Mouse (Mus musculus) ovary, postnatal 36 days (tissue): ENCODE measurements around the gene Steap1.

Source experiments
- DNase-seq: peaks from one replicate; pipeline ENCODE4 v3.0.0; 2022; ENCODE audit warnings: low spot score, mixed read lengths

Steap1 gene

DNA sequence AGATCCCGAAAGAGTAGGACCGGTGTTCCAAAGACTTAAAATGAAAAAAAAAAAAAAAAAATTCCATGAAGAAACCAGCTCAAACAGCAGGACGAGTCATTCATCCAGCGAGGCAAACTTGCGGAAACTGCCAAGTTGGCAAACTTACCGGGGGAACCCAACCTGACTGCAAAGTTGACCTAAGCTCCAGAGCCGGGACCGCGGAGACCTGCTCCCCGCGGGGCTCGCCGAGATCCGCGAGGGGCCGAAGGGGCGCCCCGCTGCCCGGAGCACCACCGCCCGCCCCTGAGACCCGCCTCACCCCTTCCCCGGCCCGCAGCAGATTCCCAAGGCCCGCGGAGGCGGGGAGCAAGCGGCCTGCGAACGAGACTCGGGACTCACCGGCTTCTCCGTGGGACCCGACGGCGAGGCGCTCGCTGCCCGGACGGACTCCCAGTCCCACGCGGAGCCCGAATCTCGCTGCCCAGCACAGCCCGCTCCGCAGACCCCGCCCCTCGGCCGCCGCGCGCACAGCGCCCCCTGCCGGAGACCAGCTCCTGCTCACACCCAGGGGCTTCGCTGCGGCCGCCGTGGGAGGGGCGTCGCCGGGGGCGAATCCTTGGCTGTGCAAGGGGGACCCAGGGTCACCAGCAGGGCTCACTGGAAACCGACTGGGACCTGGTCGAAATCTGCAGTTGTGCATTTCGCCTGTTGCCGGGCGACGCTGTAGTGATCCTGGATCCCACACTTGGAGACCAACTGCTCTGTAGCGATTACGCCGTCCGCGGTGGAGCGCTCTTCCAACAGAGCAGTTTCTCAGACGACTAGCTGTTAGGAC, at the start of gene Steap1:
Gene Steap1, minus strand, starts transcription at position 461 of the 817 bp plus-strand sequence.
- peak; percentile 93 for DNase-seq

DNA sequence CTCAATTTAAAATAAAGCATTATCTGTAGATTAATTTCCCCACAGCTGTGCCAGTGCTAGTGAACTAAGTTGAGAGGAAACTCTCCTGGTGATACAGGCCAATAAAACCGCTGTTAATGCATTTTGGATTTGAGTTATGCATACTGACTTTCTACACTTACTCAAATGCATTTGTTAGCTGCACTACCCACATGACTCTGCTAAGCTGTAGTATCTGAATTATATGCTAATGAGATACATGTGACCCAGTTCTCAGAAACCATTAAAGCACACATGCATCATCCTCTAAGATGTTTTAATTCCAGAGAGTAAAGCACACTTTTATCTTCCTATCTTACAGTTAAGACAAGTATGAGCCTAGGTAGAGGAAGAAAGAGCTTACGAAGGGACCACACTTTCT, 38.0 kb upstream of the Steap1 start:
- DNase-seq: no peak

DNA sequence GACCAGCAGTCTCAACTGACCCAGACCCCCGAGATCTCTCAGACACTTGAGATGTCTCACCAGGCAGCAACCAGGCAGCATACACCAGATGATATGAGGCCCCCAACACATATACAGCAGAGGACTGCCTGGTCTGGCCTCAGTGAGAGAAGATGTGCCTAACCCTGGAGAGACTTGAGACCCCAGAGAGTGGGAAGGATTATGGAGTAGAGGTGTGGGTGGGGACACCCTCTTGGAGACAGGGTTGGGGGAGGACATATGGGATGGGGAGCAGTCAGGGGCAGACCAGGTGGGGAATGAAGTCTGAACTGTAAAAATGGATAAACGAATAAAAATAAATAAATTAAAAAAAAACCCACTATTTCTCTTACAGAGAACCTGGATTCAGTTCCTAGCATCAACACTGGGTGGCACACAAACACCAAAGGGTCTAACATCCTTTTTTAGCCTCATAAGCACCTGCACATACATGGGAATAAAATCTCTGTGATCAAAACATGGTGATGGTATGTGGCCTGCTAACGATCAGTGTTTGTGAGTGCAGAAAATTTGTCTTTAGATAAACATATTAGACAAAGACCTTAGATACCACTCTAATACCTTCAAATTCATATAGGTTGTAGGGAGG, 7.4 kb upstream of the Steap1 start:
- no peak for DNase-seq

DNA sequence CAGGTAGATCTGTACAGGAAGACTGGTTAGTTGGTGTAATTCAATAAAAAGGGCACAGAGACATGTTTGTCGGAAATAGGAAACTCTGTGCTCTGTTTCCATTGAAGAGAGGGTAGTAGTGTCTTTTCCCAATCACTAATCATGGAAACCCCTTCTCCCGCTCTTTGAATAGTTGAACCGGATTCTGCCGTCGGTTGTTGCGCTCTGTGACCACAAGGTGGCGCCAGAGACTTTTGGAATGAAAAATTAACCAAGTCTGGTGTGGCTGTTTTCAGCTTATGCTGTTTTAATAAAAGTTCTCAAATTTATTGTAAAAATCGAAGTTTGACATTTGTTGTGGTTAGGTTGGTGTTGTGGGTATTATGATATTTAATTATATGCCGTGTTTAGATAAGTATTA, 5.9 kb upstream of the Steap1 start:
- peak; percentile 40 for DNase-seq

DNA sequence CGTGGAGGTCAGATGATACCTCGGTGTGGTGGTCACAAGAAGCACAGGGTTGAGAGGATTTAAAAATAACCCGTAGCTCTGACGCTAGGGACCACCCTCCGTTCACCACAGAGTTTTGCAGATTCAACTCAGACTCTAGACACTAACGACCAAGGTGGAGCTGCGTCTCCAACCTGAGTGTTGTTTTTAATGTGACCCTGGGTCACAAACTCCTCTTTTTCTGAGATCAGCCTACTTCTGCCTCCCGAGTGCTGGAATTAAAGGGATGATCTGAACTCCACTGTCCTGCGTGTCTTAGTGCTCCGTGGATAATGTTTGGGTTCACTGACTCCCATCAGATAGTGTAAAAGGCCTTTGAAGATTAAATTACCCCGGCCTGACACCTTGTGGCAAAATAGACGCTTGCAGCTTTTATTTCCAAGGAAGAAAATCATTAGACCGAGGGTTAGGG, 671 bp upstream of the Steap1 start:
- peak; percentile 9 for DNase-seq

DNA sequence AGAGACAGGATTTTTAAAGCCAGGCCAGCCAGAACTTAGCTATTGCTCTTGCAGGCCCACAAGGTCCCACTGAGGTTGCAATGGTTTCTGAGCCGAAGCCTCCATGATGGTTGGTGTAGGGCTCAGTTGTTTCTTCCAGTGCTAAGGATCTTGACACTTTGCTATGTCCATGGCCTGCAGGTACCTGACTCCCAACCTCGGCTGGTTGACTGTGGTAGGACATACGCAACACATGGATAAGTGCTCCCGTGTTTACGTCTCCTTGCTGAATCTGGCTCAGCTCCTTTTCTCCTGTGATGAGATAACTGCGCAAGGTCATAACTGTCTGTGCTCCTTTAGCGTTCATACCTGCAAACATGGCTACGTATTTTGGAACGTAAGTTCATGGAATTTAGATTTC, 14.7 kb downstream of the Steap1 start:
- DNase-seq: no peak

DNA sequence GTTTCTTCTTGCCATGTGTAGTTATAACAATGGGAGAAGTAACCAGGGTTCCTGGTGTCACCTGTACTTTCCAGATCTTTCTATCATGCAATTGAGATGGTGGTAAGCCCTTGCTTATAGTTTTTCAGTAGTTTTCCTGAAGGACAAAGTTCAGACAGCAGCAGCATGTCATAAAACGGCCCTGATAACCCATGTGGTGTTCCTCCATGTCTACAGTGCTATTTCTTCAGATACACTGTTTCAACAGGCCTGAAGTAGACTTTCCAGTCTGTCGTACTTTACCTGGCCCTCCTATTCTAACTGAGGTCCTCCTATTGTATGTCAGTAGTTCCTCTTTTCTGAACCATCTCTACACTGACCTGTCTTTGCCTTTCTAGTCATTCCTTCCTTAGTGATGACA, 16.3 kb downstream of the Steap1 start:
- no peak for DNase-seq

DNA sequence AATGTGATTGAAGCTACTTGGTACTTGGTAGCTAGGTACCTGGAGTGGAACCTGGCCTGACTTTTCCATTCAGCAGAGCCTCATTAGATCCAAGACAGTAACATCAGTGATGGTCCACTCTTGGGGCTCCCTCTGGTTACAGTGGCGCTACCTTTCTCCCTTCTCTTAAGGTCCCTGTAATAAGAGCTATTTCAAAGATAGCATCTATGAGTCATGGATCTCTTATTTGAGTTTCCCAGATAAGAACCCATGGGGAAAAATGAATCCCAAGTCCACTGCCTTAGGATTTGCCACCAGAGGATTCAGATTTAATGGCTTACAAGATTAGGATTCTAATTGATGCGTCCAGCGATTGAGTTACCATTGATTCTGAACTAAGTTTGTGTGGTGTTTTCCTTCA, 16.9 kb downstream of the Steap1 start:
- DNase-seq: no peak

DNA sequence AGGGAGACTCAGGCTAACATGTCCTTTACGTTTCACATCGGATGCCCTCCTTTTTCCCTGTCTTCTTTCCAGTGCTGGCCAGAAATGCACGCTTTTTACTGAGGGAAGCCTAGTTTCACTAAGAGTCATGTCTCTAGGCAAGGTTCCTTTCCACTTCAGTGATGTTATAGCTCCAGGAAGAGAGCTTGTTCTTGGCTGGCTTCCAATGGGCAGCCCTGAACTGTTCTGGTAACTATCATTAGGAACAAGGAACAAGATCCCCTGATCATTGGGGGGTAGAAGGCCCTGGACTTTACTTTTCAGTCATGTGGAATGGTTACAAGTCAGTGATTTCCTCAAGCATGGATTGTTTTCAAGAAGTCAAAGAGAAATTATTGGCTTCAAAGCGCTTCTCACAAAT, 19.2 kb downstream of the Steap1 start:
- no peak for DNase-seq

DNA sequence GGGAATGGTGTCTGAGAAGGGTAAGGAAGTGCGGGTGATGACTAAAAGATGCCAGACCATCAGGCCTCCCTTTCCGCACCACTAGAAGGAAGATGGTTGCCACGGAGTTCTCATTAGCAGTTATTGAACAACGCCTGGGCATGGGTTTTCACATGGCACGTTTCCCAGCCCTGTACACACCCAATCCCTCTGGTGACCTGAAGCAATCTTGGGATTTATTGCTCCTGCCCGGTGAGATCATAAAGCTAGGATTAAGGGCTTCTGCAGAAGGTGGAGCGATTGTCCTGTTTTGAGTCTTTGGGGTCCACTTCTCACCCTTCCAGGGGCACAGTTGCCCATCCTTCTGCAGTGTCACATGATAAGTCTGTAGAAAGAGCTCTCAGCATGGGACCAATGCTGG, 26.9 kb downstream of the Steap1 start:
- no peak for DNase-seq

DNA sequence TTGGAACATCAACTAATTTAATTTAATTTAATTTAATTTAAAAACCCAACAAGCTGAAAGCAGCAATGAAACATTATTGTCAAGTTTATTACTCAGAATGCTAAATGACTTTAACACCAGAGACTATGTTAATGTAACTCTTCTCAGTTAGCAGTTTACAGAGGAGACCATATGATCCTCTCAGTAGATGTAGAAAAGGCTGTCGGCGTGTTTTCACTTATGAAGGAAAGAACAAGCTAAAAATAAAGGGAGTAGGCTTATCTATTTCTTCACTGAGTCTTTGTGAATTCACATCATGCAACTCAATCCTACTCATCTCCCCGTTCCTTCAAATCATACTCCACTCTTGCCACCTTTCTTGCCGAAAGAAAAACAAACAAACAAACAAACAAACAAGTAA, 38.1 kb downstream of the Steap1 start:
- DNase-seq: no peak

DNA sequence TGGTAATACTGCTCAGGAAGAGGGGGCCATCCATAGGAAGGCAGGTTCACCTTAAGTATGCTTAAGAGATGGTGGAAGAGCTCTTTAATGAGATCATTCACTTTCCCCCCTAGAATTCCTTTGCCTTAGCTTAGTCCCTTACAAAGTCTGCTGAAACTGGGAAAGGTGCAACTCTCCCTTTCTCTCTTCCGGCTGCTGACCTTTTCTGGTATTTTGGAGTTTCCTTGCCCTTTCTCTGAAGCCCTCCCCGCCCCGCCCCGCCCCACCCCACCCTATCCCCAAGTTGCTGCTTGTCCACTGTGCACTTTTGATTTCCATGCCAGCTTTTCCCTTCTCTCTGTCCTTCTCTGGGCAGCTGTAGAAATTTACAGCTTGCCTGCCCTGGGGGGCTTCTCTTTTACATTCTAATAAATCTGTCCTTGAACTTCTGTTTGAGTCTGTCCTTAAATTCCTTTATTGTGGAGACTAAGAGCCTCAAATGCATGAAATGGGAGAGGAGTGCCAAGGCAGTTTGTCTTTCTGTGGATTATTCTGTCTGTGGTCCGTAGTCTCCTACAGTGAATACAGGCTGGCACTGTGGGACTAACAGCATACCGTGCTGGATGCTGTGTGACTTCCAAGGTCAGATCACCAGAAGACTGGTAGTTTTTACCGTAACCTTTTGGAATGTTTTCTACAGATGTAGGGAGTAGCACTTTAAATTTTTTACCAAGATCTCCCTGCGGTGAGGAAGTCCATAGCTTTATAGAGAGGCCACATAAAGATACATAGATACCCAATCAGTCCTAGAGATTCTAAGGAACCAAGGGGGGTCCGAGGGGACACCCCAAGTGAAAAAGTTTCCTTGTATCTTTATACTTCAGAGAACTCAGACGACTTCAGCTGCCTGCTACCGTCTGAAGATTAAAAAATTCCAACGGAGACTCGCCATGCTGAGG, 41.5 kb downstream of the Steap1 start:
- no peak for DNase-seq

DNA sequence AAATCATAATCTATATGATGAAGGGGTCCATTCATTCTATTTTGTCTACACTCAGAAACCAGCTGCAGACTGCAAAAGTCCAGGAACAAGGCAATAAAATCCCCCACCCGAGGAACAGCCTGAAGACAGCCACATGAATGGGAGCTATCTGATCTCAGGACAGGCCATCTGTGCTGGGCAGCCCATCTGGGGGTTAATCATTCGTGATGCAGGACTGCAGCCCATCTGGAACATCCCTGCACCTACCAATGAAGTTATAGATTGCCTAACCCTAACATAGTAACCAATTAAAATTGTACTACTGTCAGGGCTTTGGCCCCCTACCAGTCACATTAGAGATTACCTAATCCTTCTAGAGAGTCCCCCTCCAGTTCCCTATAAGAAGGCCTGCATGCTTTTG, 44.1 kb downstream of the Steap1 start:
- DNase-seq: no peak

DNA sequence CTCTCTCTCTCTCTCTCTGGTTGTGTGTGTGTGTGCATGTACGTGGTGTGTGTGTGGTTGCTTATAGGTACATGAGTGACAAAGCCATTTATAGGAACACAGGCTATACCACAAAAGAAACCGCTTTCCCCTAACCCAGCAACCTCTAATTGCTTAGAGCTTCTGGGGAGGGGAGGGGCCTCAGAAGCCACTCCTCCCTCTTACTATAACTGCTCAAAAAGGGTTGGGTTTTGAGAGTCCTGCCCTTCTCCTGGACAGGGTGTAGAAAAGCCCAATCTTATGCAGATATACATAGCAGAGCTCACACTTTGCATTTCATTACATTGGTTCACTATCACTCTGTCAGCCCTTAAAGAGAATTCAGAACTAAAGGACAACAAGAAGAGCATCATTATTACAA, 48.7 kb downstream of the Steap1 start:
- DNase-seq: no peak

DNA sequence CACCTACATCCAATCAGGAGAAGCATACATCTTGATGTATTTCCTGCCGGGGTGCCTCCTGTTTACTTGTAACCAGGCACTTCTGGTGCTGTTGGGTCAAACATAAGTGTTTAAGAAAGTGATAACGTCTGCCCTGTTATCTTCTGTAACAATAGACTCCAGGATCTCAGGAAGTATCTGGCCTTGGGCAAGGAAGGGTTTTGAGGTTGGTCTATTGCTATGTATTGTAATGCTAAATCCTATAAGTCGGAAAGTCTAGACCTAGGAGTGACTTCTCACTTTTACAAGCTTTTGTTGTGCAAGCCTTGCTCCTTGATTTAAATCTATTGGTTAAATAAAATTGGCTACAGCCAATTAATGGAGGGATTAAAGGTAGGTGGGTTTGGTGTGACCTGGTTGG, 50.3 kb downstream of the Steap1 start:
- DNase-seq: no peak

DNA sequence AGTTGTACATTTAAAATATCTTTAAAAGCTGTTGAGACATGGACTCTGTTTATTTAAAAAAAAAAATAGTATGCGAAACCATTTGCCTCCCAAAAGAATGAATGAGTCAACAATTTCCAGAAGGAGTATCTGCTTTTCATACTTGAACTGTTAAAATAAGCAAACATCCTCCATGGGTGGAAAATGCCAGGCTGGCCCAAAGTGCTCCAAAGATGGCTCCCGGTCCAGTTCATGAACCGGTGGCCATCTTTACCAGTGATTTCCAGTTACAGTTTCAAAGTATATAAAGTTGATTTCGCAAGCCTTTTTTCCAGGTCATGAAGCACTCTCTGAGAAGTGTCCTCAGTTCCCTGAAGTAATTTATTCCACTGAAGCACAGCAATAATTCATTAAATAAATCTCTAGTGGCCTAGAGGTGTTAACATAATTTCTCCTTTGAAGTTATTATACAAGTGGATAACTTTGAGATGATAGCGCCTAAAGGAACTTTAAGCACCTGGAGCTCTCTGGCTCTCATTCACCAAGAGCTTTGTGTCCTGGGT, 53.7 kb downstream of the Steap1 start:
- no peak for DNase-seq

DNA sequence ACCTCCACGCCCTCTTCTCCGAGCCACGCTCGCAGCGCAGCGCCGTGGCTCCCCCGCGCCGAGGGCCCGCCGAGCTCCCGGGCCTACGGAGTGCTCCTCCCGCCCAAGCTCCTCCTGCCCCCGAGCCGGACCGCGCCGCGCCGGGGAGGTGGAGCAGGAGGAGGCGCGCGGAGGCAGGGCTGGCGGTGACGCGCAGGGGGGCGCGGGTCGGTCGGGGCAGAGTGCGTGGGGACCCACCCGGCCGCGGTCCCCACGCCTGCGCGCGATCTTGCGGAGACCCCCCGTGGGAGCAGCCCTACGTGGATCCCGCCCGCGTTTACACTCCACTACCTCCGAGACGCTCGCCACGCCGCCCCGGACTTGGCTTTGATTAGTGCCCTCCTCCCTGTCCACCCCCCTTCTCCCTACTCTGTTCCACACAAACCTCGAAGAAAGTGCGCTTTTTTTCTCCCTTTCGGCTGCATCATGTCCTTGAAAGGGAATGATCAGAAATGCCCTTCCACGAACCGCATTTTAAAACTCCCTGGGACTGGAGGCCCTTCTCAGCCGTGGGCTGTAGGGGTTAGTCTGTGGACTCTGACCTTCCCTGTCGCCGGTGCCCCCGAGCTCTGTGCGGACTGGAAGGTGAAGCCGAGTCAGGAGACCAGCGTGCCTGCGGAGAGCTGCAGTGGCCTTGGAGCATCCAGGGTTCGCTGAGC, 55.0 kb downstream of the Steap1 start, which contains the start of gene Steap2:
Gene Steap2, minus strand, starts transcription at position 623 of the 698 bp plus-strand sequence.
- peak; percentile 67 for DNase-seq

DNA sequence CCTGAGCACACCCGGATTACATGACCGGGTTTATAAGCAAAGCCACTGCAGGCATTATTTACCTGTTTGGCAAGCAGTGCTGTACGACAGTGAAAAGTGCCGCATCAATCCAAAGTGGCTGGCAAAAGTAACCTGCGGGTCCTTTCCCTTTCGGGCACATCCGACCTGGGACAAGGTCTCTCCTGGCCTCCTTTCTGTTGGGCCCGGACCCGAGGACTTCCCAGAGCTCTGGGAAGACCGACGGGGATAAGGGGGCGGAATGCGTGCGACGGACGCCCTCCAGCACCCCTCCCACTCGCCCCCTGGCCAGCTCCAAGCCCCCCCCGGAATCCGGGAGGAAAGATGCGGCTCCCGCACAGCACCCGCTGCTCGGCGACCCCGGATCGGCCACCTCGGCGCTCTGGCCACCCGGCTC, 55.6 kb downstream of the Steap1 start:
- DNase-seq: no peak

DNA sequence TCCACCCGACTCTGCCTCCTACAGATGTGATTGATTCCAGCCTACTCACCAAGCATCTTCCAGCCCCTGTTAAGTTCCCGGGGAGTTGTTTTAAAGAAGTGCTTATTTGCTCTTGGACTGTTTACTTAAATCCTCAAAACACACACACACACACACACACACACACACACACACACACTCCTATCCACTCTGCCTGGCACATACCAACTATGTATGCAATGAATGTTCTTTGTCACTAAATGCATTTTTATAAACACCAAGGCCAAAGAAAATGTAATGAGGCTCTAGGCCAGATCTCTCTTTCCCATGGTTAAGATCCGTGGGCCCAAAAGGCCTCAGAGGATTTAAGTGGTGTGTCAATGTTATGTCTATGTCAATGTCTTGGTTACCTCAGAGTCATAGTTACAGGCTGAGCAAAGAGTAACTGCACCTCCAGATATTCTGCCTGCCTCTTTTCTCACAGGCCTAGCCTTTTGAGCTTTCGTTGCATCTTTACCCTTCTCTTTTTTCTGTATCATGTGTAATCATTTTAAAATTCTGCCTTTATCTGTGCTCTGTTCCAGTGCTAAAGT, 56.9 kb downstream of the Steap1 start:
- no peak for DNase-seq

DNA sequence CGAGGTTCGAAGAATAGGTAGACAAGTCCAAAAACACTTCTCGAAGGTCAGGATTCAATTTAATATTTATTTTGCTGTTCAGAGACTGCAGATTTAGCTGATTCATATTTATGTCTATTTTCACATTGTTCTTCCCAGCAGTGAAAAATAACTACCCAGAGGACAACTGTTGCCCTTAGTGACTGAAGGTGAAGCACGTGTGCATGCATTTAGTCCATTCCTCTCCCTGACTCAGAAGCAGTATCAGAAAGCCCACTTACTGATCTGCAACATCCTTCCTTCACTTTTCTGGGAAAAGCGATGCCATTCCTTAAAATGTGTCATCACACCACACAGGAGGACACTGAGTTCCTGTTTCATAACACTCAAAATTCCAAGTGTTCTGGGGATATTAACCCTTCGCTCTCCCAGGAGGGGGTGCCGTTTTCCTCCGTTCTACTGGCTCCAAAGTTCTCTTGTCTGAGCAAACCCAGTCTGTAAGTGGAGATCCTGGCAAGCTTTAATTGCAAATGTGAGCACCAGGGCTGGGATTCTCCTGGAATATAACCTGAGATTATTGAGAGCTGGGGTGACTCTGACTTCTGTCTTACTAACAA, 60.1 kb downstream of the Steap1 start:
- no peak for DNase-seq

DNA sequence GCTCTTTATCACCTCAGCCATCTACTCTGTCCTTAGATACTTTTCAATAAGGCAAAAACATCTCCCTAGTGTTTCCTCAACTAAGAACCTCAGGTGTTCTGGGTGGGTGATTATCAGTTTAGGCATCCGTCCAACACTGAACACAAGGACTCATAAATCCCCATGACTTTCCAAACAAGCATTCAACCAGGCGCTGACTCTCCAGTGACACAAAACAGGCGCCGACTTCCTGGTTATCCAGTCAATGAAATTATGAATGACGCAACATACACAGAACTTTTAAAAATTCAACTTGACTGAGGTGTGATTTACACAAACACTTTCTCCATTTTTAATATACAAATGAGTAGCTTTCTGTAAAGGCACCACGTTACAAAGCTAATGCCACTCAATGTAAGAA, 60.9 kb downstream of the Steap1 start:
- DNase-seq: no peak
